Mouse (Mus musculus) lung, adult 2 months (tissue): Measurements from ENCODE around the gene Colgalt2. TPM values are rescaled to one million over a fixed set of nuclear protein-coding genes. Genes with fewer than 3 reads are reported as not detected.

Source experiments
- DNase-seq: peaks from one replicate; pipeline ENCODE4 v3.0.0; 2022
- H3K4me1 ChIP-seq: fragments of 200-500 bp; 2 replicates; pipeline ENCODE4 v1.6.1; 2011; ENCODE audit warnings: low read length; ENCODE audit not compliant: control insufficient read depth, insufficient read depth
- H3K4me3 ChIP-seq: fragments of 200-500 bp; replicated peaks from 2 replicates; pipeline ENCODE3; 2011; ENCODE audit warnings: low read depth, mild to moderate bottlenecking, control low read depth, low read length; ENCODE audit errors: extremely low read depth
- CTCF ChIP-seq: fragments of 200-500 bp; IDR thresholded peaks from 2 replicates; pipeline ENCODE4 v1.5.1; 2011; ENCODE audit warnings: mild to moderate bottlenecking, low read length, control low read depth; ENCODE audit not compliant: insufficient read depth
- POLR2A ChIP-seq: fragments of 200-500 bp; IDR thresholded peaks from 2 replicates; pipeline ENCODE4 v1.6.1; 2011; ENCODE audit warnings: low read depth, mild to moderate bottlenecking, control low read depth, low read length, borderline replicate concordance; ENCODE audit errors: extremely low read depth
- WGBS: fragments of 180-500 bp; shearing (Covaris S2); methylation state at CpG from one replicate; pipeline ENCODE4 v1.1.7; 2018; 5-methylcytosine and 5-hydroxymethylcytosine counted together
- polyA plus RNA-seq: library from polyadenylated mRNA; depleted of rRNA; stranded (reverse); fragments of >200 nt; gene quantifications from 2 replicates; pipeline ENCODE4 v1.2.3, GENCODE M21; 2012

Gene Colgalt2
- polyA plus RNA-seq, 1 experiment = 12.8 TPM

DNA sequence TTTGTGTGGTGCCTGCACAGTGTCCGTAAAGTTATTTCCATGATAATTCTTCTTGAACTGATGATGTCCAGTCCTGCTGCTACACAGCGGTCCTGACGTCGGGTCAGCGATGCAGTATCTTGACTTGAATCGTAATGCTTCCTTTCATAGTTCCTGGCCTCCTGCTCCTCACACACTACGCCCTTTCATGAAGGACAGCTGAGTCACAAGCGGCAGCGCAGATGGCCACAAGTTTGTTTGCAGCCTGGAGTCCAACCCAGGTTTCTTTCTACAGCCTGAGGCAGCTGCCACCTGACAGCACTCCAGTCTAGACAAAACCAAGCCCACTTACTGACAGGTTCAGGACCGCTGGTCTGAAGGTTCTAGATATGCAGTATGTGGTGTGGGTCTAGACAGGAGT is 40.2 kb downstream of the Colgalt2 start:
- TF ChIP-seq POLR2A = no peak
- no peak for TF ChIP-seq CTCF
- H3K4me3 ChIP-seq = no peak overlapping the region
- DNase-seq = no peak
- 83% methylated on average over 10 of the region's 10 CpGs for WGBS
- no peaks in the 10 kb centered on the region for H3K4me1 ChIP-seq

DNA sequence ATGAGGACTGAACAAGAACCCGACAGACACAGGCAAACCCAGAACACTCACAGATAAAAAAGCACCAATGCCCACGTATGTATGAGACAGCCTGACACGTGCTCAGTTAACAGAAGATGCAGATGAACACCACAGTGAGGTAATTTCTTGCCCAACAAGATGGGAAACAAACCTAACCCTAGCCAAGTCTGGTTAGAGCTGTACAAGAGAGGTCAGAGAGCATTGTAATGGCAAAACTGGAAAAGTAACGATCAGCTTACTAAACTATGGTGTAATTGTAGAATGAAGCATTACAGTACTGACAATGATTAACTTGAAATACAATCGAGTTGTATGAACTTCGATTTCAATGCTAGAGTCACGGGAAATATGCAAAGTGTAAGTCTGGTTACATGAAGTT is 45.0 kb downstream of the Colgalt2 start:
- Histone ChIP-seq H3K4me1 (peaks cover 2% of the 10 kb centered on the region; the same call in 1 of the 2 replicates), H3K4me3 (no peak overlapping the region)
- no peak for DNase-seq
- WGBS = 86% methylated on average over 7 of the region's 7 CpGs
- TF ChIP-seq POLR2A (no peak), CTCF (no peak)

DNA sequence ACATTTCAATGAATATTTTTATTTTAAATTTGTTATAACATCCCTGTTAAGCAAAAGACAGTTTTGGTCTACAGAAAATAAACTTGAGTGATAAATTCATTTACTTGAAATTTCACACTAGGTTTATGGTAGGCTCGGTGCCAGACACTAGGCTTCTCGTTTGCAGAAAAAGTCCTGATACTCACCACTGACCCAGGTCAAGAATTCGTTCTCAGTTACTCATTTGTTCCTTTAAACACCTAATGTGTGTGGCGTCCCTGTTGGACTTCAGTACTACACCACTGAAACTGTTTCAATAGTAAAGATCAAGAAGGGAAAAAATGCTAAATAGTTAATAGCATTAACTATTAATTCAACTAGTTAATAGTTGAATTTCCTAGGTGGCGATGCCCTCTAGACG is 46.3 kb downstream of the Colgalt2 start:
- peaks cover 2% of the 10 kb centered on the region; the same call in 1 of the 2 replicates for H3K4me1 ChIP-seq
- DNase-seq = no peak
- 67% methylated on average over 6 of the region's 6 CpGs for WGBS
- no peak for TF ChIP-seq CTCF
- no peak overlapping the region for H3K4me3 ChIP-seq

DNA sequence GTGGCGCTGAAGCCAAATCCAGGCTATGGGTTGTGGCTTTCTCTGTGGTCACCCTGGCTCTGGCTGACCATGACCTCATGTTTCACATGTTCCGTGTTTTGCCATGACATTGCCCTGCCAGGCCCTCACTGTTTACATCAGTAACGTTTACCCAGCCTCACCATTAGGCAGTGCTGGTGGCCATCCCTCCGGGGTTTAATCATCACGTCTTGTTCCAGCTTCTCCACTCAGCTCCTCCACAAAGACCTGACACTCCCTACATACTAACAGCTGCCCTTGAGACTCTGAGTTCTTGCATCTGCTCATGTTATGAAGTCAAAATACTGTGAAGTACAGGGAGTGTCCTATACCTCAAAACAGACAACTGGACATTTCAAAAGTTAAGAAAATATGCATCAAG is 54.9 kb downstream of the Colgalt2 start:
- no peak overlapping the region for H3K4me3 ChIP-seq
- no peak for DNase-seq
- WGBS = 61% methylated on average over 5 of the region's 5 CpGs
- TF ChIP-seq CTCF = no peak
- no peak for TF ChIP-seq POLR2A
- peaks cover 5% of the 10 kb centered on the region; the same call in 1 of the 2 replicates for H3K4me1 ChIP-seq

DNA sequence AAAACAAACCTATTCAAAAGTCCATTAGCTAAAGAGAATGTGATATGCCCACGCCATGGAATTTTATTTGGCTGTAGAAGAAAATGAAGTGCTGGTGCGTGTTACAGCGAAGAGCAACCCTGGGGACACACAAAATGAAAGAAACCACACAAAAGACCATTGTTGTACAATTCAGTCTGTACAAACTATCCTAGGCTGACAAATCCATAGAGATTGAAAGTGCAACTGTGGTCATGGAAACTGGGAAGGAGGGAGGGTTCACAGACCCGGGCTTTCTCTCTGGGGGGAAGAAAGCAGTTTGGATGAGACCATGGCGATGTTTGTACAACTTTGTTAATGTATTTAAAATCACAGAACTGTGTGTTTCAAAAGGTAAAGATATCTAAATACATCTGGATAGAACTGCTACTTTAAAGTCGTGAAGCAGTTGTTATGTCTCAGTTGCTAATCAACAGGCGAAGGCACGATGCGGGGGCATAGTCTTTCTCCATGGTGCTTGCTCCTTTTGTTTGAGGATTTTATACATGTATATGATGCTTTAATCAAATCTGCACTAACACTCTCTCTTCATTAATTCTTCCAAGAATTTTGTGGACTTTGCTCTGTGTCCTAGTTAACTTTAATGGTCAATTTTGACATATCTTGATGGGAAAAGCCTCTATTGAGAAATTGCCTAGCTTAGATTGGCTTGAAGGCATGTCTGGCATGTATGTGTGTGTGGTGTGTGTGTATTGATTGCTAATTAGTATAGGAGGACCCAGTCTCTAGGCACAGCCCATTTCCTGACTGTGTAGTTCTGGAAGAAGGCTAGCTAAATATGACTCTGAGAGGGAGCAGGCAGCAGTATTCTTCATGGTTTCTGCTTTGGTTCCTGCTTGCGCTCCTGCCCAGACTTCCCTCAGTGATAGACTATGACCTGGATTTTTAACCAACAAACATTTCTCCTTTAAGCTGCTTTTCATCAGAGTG is 55.9 kb downstream of the Colgalt2 start:
- no peak for DNase-seq
- 69% methylated on average over 10 of the region's 10 CpGs for WGBS
- Histone ChIP-seq H3K4me1 (peaks cover 5% of the 10 kb centered on the region; the same call in 1 of the 2 replicates), H3K4me3 (no peak overlapping the region)
- TF ChIP-seq POLR2A = no peak
- no peak for TF ChIP-seq CTCF

DNA sequence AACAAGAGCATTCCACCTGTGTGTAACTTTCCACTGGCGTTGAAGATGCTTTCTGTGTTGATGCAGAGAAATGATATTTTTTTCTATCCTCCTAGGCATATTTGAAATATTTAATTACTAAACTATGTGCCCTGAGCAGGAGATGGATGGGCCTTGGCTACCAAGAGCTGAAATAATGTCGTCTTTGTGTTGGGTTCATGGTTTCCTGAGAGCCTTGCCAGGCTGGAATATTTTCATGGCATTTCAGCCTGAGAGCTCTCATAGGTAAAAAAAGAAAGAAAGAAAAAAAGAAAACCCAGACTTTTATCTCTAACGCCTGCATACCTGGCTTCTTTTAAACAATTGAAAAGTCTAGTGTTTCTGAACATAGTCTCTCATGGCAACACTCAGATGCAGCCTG is 56.6 kb downstream of the Colgalt2 start:
- H3K4me3 ChIP-seq = no peak overlapping the region
- peaks cover 5% of the 10 kb centered on the region; the same call in 1 of the 2 replicates for H3K4me1 ChIP-seq
- WGBS = 51% methylated on average over 3 of the region's 3 CpGs
- TF ChIP-seq POLR2A (no peak), CTCF (no peak)
- no peak for DNase-seq

DNA sequence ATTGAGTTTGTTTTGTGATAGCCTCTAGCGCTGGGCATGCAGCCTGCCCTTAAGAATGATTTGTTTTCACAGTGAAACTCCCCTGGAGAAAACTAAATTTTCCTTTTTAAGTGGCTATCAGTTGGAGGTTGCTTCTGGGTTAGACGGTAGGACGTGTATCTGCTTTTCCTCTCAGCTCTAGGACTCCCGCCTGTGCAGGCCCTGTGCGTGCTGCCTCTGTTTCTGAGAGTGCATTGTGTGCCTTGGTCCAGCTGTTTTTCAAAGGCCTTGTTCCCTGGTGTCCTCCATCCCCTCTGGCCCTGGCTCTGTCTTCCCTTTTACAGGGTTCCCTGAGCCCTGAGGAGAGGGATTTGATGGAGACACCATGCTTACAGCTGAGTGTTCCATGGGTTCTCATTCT is 58.0 kb downstream of the Colgalt2 start:
- no peak for TF ChIP-seq POLR2A
- no peak for TF ChIP-seq CTCF
- WGBS = 62% methylated on average over 5 of the region's 5 CpGs
- Histone ChIP-seq H3K4me3 (no peak overlapping the region), H3K4me1 (peaks cover 5% of the 10 kb centered on the region; the same call in 1 of the 2 replicates)
- DNase-seq = no peak

DNA sequence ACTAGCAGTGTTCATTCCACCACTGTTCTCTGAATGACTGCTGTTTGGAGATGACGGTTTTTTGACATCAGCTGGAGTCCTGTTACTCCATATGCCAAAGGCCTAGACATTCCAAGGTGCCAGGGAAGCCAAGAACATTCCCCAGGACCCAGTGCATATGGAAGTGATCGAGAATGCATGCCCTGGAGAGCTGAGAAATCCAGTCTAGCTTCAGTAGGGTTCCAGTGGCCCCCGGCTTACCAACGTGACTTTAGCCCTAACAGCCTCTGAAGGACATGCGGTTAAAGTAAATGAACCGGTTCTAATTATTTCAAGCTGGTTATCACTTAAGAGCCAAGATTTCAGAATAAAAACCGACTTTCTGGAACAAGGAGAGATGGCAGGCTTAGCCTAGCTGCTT is 59.4 kb downstream of the Colgalt2 start:
- peaks cover 5% of the 10 kb centered on the region; the same call in 1 of the 2 replicates for H3K4me1 ChIP-seq
- no peak for DNase-seq
- WGBS = 89% methylated on average over 7 of the region's 7 CpGs
- no peak for TF ChIP-seq CTCF
- no peak for TF ChIP-seq POLR2A
- no peak overlapping the region for H3K4me3 ChIP-seq

DNA sequence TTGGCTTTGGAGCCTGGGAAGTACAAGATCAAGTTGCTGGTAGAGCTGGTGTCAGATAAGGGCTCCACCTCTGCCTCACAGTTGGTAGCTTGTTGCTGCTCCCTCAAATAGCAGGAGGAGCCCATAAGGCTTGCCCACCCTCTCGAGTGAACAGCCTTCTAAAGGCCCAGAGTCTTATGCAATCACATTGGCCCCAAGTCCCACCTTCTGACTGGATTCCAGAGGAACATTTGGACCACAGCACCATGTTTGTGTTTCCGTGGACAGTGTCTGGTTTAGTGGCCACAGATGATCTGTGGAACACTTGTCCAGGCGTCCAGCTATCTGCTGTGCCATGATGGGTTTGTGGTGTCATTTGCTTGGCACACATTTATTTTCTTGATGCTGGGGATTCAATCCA is 61.3 kb downstream of the Colgalt2 start:
- no peak for TF ChIP-seq POLR2A
- TF ChIP-seq CTCF = no peak
- H3K4me1 ChIP-seq = peaks cover 5% of the 10 kb centered on the region; the same call in 1 of the 2 replicates
- no peak overlapping the region for H3K4me3 ChIP-seq
- 55% methylated on average over 3 of the region's 3 CpGs for WGBS
- no peak for DNase-seq

DNA sequence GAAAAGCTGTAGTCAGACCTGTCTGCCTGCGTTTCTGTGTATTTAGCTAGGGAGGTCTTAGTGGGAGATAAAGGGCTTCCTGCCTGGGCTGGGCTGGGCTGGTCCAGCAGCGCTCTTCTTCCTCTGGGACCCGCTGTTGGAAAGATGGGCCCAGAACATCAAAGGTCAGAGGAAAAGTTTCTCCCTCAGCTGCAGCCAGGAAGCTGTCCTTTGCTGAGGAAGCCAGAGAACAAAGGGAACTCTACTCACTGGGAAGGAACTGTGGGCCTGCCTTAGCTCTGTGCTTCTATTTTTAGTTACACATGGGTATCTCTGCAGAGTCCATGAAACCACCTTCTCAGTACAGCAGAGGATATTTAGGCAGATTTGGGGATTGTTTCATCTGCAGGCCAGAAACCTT is 62.2 kb downstream of the Colgalt2 start:
- WGBS = 22% methylated on average over 3 of the region's 3 CpGs
- peaks cover 4% of the 10 kb centered on the region; the same call in 1 of the 2 replicates for H3K4me1 ChIP-seq
- no peak overlapping the region for H3K4me3 ChIP-seq
- TF ChIP-seq POLR2A (no peak), CTCF (no peak)
- DNase-seq = no peak
